Mouse (Mus musculus) layer of hippocampus, adult 9-11 months (tissue): Measurements from ENCODE around the gene Ddx31.
A peak's percentile ranks its signal among the peaks of the same experiment; 100 is the strongest.

Source experiments
- DNase-seq: peaks from one replicate; pipeline ENCODE4 v3.0.0; 2022

Ddx31 gene

GRCm38 (mm10) chr2:28840222-28840951 is at the start of gene Ddx31, which contains the start of gene Gtf3c4:
Gene Ddx31, plus strand, starts transcription at chr2:28840406.
Gene Gtf3c4, minus strand, starts transcription at chr2:28840360.
- peak; percentile 94 for DNase-seq

- DNase-seq: peak; percentile 22
Measured at GRCm38 (mm10) chr2:28792931-28793610, 47.1 kb upstream of the Ddx31 start.

GRCm38 (mm10) chr2:28794623-28795022 is 45.6 kb upstream of the Ddx31 start:
- no peak for DNase-seq

GRCm38 (mm10) chr2:28796298-28796697 is 43.9 kb upstream of the Ddx31 start:
- DNase-seq: no peak

GRCm38 (mm10) chr2:28797490-28798106 is 42.6 kb upstream of the Ddx31 start:
- no peak for DNase-seq

- no peak for DNase-seq
Measured at GRCm38 (mm10) chr2:28798390-28798789, 41.8 kb upstream of the Ddx31 start.

- DNase-seq: no peak
Measured at GRCm38 (mm10) chr2:28799575-28799974, 40.6 kb upstream of the Ddx31 start.

GRCm38 (mm10) chr2:28803406-28803805 is 36.8 kb upstream of the Ddx31 start:
- no peak for DNase-seq

- DNase-seq: no peak
Measured at GRCm38 (mm10) chr2:28808841-28809240, 31.4 kb upstream of the Ddx31 start.

- DNase-seq: no peak
Measured at GRCm38 (mm10) chr2:28810260-28811013, 29.8 kb upstream of the Ddx31 start.

GRCm38 (mm10) chr2:28818866-28819265 is 21.3 kb upstream of the Ddx31 start:
- DNase-seq: peak; percentile 34

- no peak for DNase-seq
Measured at GRCm38 (mm10) chr2:28829265-28829664, 10.9 kb upstream of the Ddx31 start.

GRCm38 (mm10) chr2:28836181-28836940 is 3.8 kb upstream of the Ddx31 start:
- DNase-seq: peak; percentile 72

- peak; percentile 14 for DNase-seq
Measured at GRCm38 (mm10) chr2:28839501-28840221, 545 bp upstream of the Ddx31 start.

- DNase-seq: no peak
Measured at GRCm38 (mm10) chr2:28842042-28842441, 1.8 kb downstream of the Ddx31 start.

GRCm38 (mm10) chr2:28848879-28849278 is 8.7 kb downstream of the Ddx31 start:
- no peak for DNase-seq

- DNase-seq: no peak
Measured at GRCm38 (mm10) chr2:28852594-28852993, 12.4 kb downstream of the Ddx31 start.

- DNase-seq: no peak
Measured at GRCm38 (mm10) chr2:28855773-28856172, 15.6 kb downstream of the Ddx31 start.

GRCm38 (mm10) chr2:28859303-28859702 is 19.1 kb downstream of the Ddx31 start:
- DNase-seq: no peak

- DNase-seq: no peak
Measured at GRCm38 (mm10) chr2:28860678-28861423, 20.6 kb downstream of the Ddx31 start.

- DNase-seq: no peak
Measured at GRCm38 (mm10) chr2:28863857-28864256, 23.7 kb downstream of the Ddx31 start.
